Mouse (Mus musculus): Measurements from ENCODE around the gene Btbd9. TPM values are rescaled to one million over a fixed set of nuclear protein-coding genes. Genes with fewer than 3 reads are reported as not detected.

Btbd9 gene
- total and polyA plus RNA-seq, 2 experiments from 2014 or later = 85.5 to 138 TPM

DNA sequence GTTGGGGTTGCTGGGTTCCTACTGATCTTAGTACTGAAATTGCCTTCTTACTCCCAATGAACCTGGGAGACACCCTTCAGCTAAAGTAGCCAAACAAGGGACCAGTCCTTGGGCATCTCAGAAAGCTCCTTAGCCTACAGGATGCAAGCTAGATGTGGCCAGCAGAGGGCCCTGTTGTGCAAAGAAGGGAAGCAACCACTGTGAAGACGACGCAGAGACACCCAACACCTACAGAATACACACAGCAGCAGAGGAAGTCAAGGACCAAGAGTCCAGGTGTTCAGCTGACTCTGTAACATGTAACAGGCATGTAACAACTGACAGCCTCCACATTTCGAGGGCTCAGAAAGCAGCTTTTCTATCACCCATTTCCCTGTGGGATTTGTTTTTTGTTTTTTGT is 16.8 kb downstream of the Btbd9 start:
- Histone ChIP-seq H3K9me3 (ENCODE audit: low read length) (no peaks in the 10 kb centered on the region), H3K27me3 (ENCODE audit: insufficient read depth, low read length) (no peaks in the 10 kb centered on the region), H3K27ac (ENCODE audit: low read depth, low read length) (no peak overlapping the region), H3K4me1 (ENCODE audit: insufficient read depth, low read length) (no peaks in the 10 kb centered on the region), H3K9ac (replicated peaks; ENCODE audit: low read length, poor library complexity, severe bottlenecking) (no peak overlapping the region), H3K4me3 (ENCODE audit: low read depth, low read length) (no peak overlapping the region), H3K4me2 (ENCODE audit: low read depth, low read length, poor library complexity, severe bottlenecking) (no peak overlapping the region), H3K36me3 (ENCODE audit: insufficient read depth, low read length) (no peaks in the 10 kb centered on the region)
- 55% methylated on average over 3 of the region's 3 CpGs for WGBS
- TF ChIP-seq CTCF (IDR thresholded peaks at IDR 0.05) = peak; percentile 61
- ATAC-seq (ENCODE audit: low FRiP score) = no peak
- no peak for DNase-seq (ENCODE audit: low spot score)

DNA sequence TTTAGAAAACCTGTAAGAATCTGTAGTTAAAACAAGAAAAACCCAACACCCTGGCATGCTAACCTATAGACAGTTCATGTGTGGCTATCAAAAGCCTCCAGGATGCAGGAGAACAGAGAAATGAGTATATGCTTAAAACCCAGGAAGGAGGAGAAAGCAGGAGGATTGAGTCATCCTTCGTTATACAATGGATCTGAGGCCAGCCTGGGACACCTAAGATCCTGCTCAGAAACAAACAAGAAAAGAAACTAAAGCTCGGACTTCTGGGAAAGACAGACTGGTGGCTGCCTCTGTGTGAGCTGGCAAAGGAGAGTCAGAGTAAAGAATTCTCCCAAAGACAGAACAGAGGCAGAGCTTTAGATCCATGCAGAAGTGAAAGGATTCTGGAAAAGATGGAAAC is 17.7 kb downstream of the Btbd9 start:
- 66% methylated on average over 2 of the region's 2 CpGs for WGBS
- Histone ChIP-seq H3K4me3 (ENCODE audit: low read depth, low read length) (no peak overlapping the region), H3K27ac (ENCODE audit: low read depth, low read length) (no peak overlapping the region)

DNA sequence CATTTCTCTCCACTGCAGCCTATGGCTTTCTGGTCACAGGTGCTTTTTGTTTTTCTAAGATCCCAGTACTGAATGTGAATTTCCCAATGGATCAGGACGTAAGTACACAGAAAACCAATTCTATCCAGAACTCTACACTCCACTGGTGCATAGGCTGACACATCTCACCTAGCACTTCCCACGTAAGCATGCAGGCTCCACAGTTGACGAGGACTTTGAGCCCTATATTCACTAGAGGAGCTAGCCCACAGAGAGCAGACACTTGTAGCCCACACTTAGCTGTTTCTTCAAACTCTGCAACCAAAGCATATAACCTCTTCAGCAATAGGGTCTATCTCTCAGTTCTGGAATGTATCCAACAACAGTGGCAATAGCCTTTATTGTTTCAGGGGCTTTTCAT is 19.8 kb downstream of the Btbd9 start:
- no peaks in the 10 kb centered on the region for H3K4me1 ChIP-seq (ENCODE audit: insufficient read depth, low read length)
- no peak overlapping the region for H3K4me2 ChIP-seq (ENCODE audit: low read depth, low read length, poor library complexity, severe bottlenecking)
- H3K9me3 ChIP-seq (ENCODE audit: low read length) = no peaks in the 10 kb centered on the region
- WGBS = 94% methylated on average over 3 of the region's 3 CpGs
- H3K9ac ChIP-seq (replicated peaks; ENCODE audit: low read length, poor library complexity, severe bottlenecking) = no peak overlapping the region
- no peaks in the 10 kb centered on the region for H3K36me3 ChIP-seq (ENCODE audit: insufficient read depth, low read length)
- H3K4me3 ChIP-seq (ENCODE audit: low read depth, low read length) = no peak overlapping the region
- H3K27ac ChIP-seq (ENCODE audit: low read depth, low read length) = no peak overlapping the region
- TF ChIP-seq CTCF (IDR thresholded peaks at IDR 0.05) = no peak
- DNase-seq (ENCODE audit: low spot score) = no peak
- no peak for ATAC-seq (ENCODE audit: low FRiP score)
- no peaks in the 10 kb centered on the region for H3K27me3 ChIP-seq (ENCODE audit: insufficient read depth, low read length)

More for the DNA sequence above, 17.7 kb downstream of the Btbd9 start:
- Histone ChIP-seq H3K36me3 (ENCODE audit: insufficient read depth, low read length) (no peaks in the 10 kb centered on the region), H3K9ac (replicated peaks; ENCODE audit: low read length, poor library complexity, severe bottlenecking) (no peak overlapping the region), H3K4me2 (ENCODE audit: low read depth, low read length, poor library complexity, severe bottlenecking) (no peak overlapping the region), H3K9me3 (ENCODE audit: low read length) (no peaks in the 10 kb centered on the region), H3K27me3 (ENCODE audit: insufficient read depth, low read length) (no peaks in the 10 kb centered on the region), H3K4me1 (ENCODE audit: insufficient read depth, low read length) (no peaks in the 10 kb centered on the region)
- ATAC-seq (ENCODE audit: low FRiP score) = no peak
- DNase-seq (ENCODE audit: low spot score) = no peak
- no peak for TF ChIP-seq CTCF (IDR thresholded peaks at IDR 0.05)

DNA sequence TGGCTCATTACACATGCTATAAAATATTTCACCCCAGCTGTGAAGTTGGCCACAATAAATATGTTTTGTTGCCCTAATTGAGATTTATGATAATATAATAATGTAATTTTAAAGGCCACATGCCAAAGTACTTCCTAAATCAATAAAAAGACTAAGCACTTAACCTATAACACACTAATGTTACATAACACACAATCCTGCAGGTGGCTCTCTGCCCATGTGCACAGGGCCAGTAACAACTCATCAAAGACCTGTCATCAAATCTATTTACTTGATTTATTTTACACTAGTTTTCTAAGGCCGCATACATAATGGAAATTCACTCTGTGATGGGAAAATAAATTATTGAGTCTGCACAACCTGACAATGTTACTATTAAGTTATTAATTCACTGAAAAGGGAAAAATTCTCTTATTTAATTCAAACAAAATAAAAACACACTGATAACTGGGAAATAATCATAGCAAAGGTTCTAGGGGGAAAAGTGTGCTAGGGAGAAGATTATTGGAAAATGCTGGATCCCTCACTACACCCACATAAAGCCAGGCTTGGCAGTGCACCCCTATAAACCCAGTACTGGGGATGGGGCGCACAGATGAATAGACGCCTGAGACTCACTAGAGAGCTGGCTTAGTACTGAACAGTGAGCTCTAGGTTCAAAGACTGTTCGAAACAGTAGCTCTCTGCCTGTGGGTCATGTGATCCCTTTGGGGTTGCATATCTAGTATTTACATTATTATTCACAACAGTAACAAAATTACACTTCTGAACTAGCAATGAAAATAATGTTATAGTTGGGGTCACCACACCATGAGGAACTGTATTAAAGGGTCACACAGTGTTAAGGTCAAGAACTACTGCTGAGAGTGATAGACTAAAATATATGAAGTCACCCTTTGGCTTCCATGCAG is 23.0 kb downstream of the Btbd9 start:
- H3K4me2 ChIP-seq (ENCODE audit: low read depth, low read length, poor library complexity, severe bottlenecking) = no peak overlapping the region
- H3K4me1 ChIP-seq (ENCODE audit: insufficient read depth, low read length) = no peaks in the 10 kb centered on the region
- no peaks in the 10 kb centered on the region for H3K9me3 ChIP-seq (ENCODE audit: low read length)
- no peak for ATAC-seq (ENCODE audit: low FRiP score)
- H3K9ac ChIP-seq (replicated peaks; ENCODE audit: low read length, poor library complexity, severe bottlenecking) = no peak overlapping the region
- no peaks in the 10 kb centered on the region for H3K36me3 ChIP-seq (ENCODE audit: insufficient read depth, low read length)
- no peaks in the 10 kb centered on the region for H3K27me3 ChIP-seq (ENCODE audit: insufficient read depth, low read length)
- 84% methylated on average over 4 of the region's 4 CpGs for WGBS
- no peak overlapping the region for H3K4me3 ChIP-seq (ENCODE audit: low read depth, low read length)
- DNase-seq (ENCODE audit: low spot score) = no peak
- no peak for TF ChIP-seq CTCF (IDR thresholded peaks at IDR 0.05)
- no peak overlapping the region for H3K27ac ChIP-seq (ENCODE audit: low read depth, low read length)

DNA sequence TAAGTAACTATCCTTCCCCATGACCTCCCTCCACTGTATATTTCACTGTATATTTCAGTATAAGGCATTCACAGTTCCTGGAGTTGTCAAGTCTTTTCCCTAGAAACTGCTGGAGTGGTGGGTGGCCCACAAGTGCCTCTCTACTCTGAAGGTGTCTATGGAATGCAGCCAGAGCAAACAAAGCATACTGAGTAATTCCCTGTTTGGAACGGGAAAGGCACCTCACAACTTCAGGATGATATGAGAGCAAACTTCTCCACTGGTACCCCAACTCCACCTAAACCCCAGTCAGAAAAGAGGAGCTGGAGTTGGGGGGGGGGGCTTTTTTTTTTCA is 25.5 kb downstream of the Btbd9 start:
- ATAC-seq (ENCODE audit: low FRiP score) (no peak), DNase-seq (ENCODE audit: low spot score) (no peak)
- H3K4me1 ChIP-seq (ENCODE audit: insufficient read depth, low read length) = 0 out of 2 replicates have a peak, but pooled peaks cover 3% of the 10 kb centered on the region
- no peak overlapping the region for H3K9ac ChIP-seq (replicated peaks; ENCODE audit: low read length, poor library complexity, severe bottlenecking)
- WGBS = 56% methylated on average over 1 of the region's 1 CpGs
- H3K4me3 ChIP-seq (ENCODE audit: low read depth, low read length) = no peak overlapping the region
- no peaks in the 10 kb centered on the region for H3K36me3 ChIP-seq (ENCODE audit: insufficient read depth, low read length)
- H3K27ac ChIP-seq (ENCODE audit: low read depth, low read length) = no peak overlapping the region
- no peaks in the 10 kb centered on the region for H3K27me3 ChIP-seq (ENCODE audit: insufficient read depth, low read length)
- no peaks in the 10 kb centered on the region for H3K9me3 ChIP-seq (ENCODE audit: low read length)
- H3K4me2 ChIP-seq (ENCODE audit: low read depth, low read length, poor library complexity, severe bottlenecking) = no peak overlapping the region
- TF ChIP-seq CTCF (IDR thresholded peaks at IDR 0.05) = no peak

DNA sequence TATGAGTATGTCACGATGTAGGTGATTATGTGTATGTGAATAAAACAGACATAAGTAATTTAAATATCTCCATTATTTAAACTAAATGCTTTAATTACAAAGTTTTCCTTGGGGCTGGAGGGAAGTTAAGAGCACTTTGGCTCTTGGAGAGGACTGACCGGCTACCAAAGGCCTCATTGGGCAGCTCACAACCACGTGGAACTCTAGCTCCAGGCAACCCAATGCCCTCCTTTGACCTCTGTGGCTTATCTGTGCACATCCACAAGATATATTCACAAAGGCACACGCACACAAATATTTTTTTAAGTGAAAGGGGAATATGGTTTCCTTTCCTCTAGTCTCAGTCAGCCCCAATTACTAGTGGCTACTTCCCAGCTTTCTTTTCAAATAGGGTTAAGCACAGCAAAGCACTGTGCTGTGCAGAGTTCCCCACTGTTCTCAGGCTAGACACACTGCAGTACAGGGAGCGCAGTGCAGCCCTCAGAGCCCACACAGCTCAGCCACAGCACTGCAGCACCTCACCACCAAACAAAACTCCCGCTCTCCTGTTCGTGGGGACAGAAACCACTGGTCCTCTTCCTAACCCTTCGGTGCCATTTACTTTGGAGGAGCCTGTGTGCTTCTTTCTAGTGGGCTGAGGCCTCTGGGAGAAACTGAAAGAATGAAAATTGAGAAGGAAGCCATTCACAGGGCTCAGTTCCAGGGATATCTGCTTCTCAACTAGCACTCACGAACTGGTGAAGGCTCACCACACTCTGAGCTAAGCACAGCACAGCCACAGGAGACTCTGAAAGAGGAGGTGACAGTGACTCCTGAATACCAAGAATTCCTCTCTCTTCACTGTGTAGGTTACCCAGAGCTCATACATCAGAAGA is 26.2 kb downstream of the Btbd9 start:
- no peak for TF ChIP-seq CTCF (IDR thresholded peaks at IDR 0.05)
- H3K9me3 ChIP-seq (ENCODE audit: low read length) = no peaks in the 10 kb centered on the region
- DNase-seq (ENCODE audit: low spot score) (no peak), ATAC-seq (ENCODE audit: low FRiP score) (no peak)
- H3K36me3 ChIP-seq (ENCODE audit: insufficient read depth, low read length) = no peaks in the 10 kb centered on the region
- H3K4me1 ChIP-seq (ENCODE audit: insufficient read depth, low read length) = 0 out of 2 replicates have a peak, but pooled peaks cover 3% of the 10 kb centered on the region
- no peak overlapping the region for H3K4me2 ChIP-seq (ENCODE audit: low read depth, low read length, poor library complexity, severe bottlenecking)
- H3K4me3 ChIP-seq (ENCODE audit: low read depth, low read length) = no peak overlapping the region
- 59% methylated on average over 9 of the region's 9 CpGs for WGBS
- no peaks in the 10 kb centered on the region for H3K27me3 ChIP-seq (ENCODE audit: insufficient read depth, low read length)
- H3K9ac ChIP-seq (replicated peaks; ENCODE audit: low read length, poor library complexity, severe bottlenecking) = no peak overlapping the region
- no peak overlapping the region for H3K27ac ChIP-seq (ENCODE audit: low read depth, low read length)

All from midbrain, postnatal 0 days (tissue).